Mouse (Mus musculus): ENCODE measurements around the gene Pate3.

DNA sequence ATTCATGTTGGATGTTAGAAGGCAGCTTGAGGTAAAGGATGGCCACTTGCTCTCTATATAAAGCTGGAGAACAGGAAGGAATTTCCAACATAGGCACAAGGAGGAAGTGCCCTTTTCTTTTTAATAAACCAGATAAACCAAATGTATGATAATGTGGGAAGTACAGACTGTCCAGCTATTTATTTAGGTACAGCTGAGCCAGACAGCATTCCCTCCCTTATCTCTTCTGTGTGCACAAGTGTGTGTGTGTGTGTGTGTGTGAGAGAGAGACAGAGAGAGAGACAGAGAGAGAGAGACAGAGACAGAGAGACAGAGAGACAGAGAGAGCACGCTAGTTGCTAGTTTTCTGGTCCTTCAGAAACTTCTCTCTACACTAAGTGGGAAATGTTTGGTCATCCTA is 36.2 kb downstream of the Pate3 start, which contains the start of gene Pate4:
- no peak for TF ChIP-seq USF1 (IDR thresholded peaks at IDR 0.05; ENCODE audit: low read depth)
- no peak for TF ChIP-seq CEBPB (IDR thresholded peaks at IDR 0.05; ENCODE audit: low read depth)
- no peak for TF ChIP-seq CTCF (IDR thresholded peaks at IDR 0.05; ENCODE audit: control insufficient read depth, insufficient read depth, insufficient read length)
- TF ChIP-seq MYOG (IDR thresholded peaks at IDR 0.05; ENCODE audit: control insufficient read depth, extremely low read depth, insufficient read length) = no peak

All from C2C12 (cell line).